Mouse (Mus musculus): ENCODE results near the gene Jak2. TPM values are rescaled to one million over a fixed set of nuclear protein-coding genes. Genes with fewer than 3 reads are reported as not detected.

Gene Jak2
- total and polyA plus RNA-seq, 3 experiments = 26.4 to 78.6 (median 30.2) TPM

GRCm38 (mm10) chr19:29228989-29229388 is 22.6 kb upstream of the Jak2 start (continued):
- TF ChIP-seq MAFK (IDR thresholded peaks at IDR 0.05; ENCODE audit: borderline replicate concordance, low read depth, low read length) = no peak

- H3K36me3 ChIP-seq (ENCODE audit: control insufficient read depth in 1 of 2, insufficient read depth in 2 of 2, low read length in 2 of 2) = peaks cover 0 to 43% of the 10 kb centered on the region in 2 experiments; a peak in 2 of 4 replicates
- no peak overlapping the region for H3K9ac ChIP-seq (ENCODE audit: control insufficient read depth, low read depth, low read length, poor library complexity, severe bottlenecking)
- H3K79me2 ChIP-seq (ENCODE audit: control insufficient read depth, insufficient read depth, low read length, poor library complexity) = no peaks in the 10 kb centered on the region
- TF ChIP-seq POLR2AphosphoS5 (IDR thresholded peaks at IDR 0.05; ENCODE audit: borderline replicate concordance, low read depth, low read length) (no peak), TCF12 (IDR thresholded peaks at IDR 0.05; ENCODE audit: low read depth, low read length) (peak; percentile 55), BHLHE40 (IDR thresholded peaks at IDR 0.05; ENCODE audit: borderline replicate concordance, low read depth, low read length) (peak; percentile 6; the same call in 1 of the 2 replicates), MAZ (IDR thresholded peaks at IDR 0.05; ENCODE audit: low read depth, low read length) (no peak), ETS1 (IDR thresholded peaks at IDR 0.05; ENCODE audit: low read depth, low read length) (peak; percentile 65), E2F4 (IDR thresholded peaks at IDR 0.05; ENCODE audit: borderline replicate concordance, low read depth, low read length) (no peak), MEF2A (IDR thresholded peaks at IDR 0.05; ENCODE audit: extremely low read depth, insufficient replicate concordance, low read depth, low read length, poor library complexity, severe bottlenecking) (no peak), SIN3A (IDR thresholded peaks at IDR 0.05; ENCODE audit: low read length) (peak; percentile 55), MYB (IDR thresholded peaks at IDR 0.05; ENCODE audit: low read depth, low read length) (no peak), SMC3 (IDR thresholded peaks at IDR 0.05; ENCODE audit: low read depth, low read length) (no peak), EP300 (IDR thresholded peaks at IDR 0.05; ENCODE audit: low read depth in 1 of 2, low read length in 2 of 2) (peak in 1 of 2 experiments; percentile 45; a peak in 1 of 4 replicates), TAL1 (IDR thresholded peaks at IDR 0.05; ENCODE audit: low read length) (peak; percentile 30; the same call in 1 of the 2 replicates), MXI1 (IDR thresholded peaks at IDR 0.05; ENCODE audit: low read depth, low read length) (peak; percentile 41; the same call in 1 of the 2 replicates), GATA1 (IDR thresholded peaks at IDR 0.05; ENCODE audit: low read depth, low read length) (peak; percentile 69), USF1 (IDR thresholded peaks at IDR 0.05; ENCODE audit: low read depth, low read length) (no peak)
- no peaks in the 10 kb centered on the region for H3K9me3 ChIP-seq (replicated peaks; ENCODE audit: insufficient read depth, low read length)
- no peaks in the 10 kb centered on the region for H3K27me3 ChIP-seq (ENCODE audit: control insufficient read depth in 1 of 2, insufficient read depth in 2 of 2, low read length in 2 of 2)
- H3K4me1 ChIP-seq (ENCODE audit: control insufficient read depth in 1 of 2, insufficient read depth in 2 of 2, low read length in 2 of 2) = peaks cover 38 to 43% of the 10 kb centered on the region in 2 experiments
- peak; percentile 63 for DNase-seq (ENCODE audit: low read depth, low spot score)
- H3K4me3 ChIP-seq (ENCODE audit: control insufficient read depth in 1 of 2, insufficient read depth in 1 of 2, low read depth in 2 of 2, low read length in 2 of 2) = no peak overlapping the region
- no peak overlapping the region for H3K27ac ChIP-seq (ENCODE audit: control insufficient read depth, low read depth, low read length)
Measured at GRCm38 (mm10) chr19:29232738-29233137, 18.9 kb upstream of the Jak2 start.

DNA sequence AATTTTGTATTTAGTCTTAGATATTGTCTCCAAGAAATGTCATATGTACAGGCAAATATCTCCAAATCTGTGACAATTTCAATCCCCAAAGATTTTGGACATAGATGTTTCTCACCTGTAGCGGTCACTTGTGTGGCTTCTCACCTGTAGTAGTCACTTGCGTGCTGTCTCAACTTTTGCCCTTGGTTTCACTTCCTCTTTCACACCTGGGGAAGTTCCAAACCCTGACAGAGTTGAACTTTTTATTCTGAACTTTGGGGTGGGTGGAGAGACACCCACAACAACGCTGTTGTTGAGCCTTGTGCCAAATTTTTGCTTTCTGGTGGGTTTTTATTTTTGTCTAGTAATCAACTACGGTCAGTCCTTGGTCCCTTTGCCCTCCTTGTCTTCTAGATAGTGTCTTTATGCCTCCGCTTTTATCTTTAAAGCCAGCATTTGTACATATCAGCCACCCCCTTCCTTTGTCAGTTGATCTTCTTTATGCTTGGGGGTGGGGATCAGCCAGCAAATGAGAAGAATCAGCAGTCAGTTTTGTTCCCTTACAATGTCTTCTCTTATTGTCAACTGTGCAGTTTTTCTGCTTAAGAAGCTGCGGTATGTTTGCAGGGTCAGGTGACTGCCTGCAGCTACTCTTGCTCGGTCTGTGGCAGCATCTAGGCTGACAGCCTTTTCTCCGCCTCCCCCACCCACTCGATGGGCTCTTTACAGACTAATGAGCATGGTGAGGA is 14.8 kb upstream of the Jak2 start:
- Histone ChIP-seq H3K9ac (ENCODE audit: control insufficient read depth, low read depth, low read length, poor library complexity, severe bottlenecking) (peak overlapping the region; percentile 55), H3K27me3 (ENCODE audit: control insufficient read depth in 1 of 2, insufficient read depth in 2 of 2, low read length in 2 of 2) (no peaks in the 10 kb centered on the region), H3K4me3 (ENCODE audit: control insufficient read depth in 1 of 2, insufficient read depth in 1 of 2, low read depth in 2 of 2, low read length in 2 of 2) (peak overlapping the region; percentile 42 to 60), H3K36me3 (ENCODE audit: control insufficient read depth in 1 of 2, insufficient read depth in 2 of 2, low read length in 2 of 2) (peaks cover 0 to 48% of the 10 kb centered on the region in 2 experiments; a peak in 2 of 4 replicates), H3K9me3 (replicated peaks; ENCODE audit: insufficient read depth, low read length) (no peaks in the 10 kb centered on the region), H3K4me1 (ENCODE audit: control insufficient read depth in 1 of 2, insufficient read depth in 2 of 2, low read length in 2 of 2) (peaks cover 44 to 45% of the 10 kb centered on the region in 2 experiments), H3K79me2 (ENCODE audit: control insufficient read depth, insufficient read depth, low read length, poor library complexity) (no peaks in the 10 kb centered on the region), H3K27ac (ENCODE audit: control insufficient read depth, low read depth, low read length) (peak overlapping the region; percentile 68)
- peak; percentile 95 for DNase-seq (ENCODE audit: low read depth, low spot score)
- no peak for TF ChIP-seq EP300 (IDR thresholded peaks at IDR 0.05; ENCODE audit: low read depth in 1 of 2, low read length in 2 of 2)
- no peak for TF ChIP-seq USF1 (IDR thresholded peaks at IDR 0.05; ENCODE audit: low read depth, low read length)
- no peak for TF ChIP-seq RCOR1 (IDR thresholded peaks at IDR 0.05; ENCODE audit: low read depth, low read length)
- TF ChIP-seq SMC3 (IDR thresholded peaks at IDR 0.05; ENCODE audit: low read depth, low read length) = no peak
- no peak for TF ChIP-seq NELFE (IDR thresholded peaks at IDR 0.05; ENCODE audit: low read depth, low read length)
- TF ChIP-seq SIN3A (IDR thresholded peaks at IDR 0.05; ENCODE audit: low read length) = no peak
- 0 out of 4 replicates have a peak, but pooled peaks of 1 of the 2 experiments have one; percentile 29 for TF ChIP-seq USF2 (IDR thresholded peaks at IDR 0.05; ENCODE audit: borderline replicate concordance in 1 of 2, insufficient read depth in 1 of 2, low read depth in 1 of 2, low read length in 2 of 2)
- TF ChIP-seq ZMIZ1 (IDR thresholded peaks at IDR 0.05; ENCODE audit: low read depth, low read length) = no peak
- no peak for TF ChIP-seq ELF1 (IDR thresholded peaks at IDR 0.05; ENCODE audit: low read depth, low read length)
- no peak for TF ChIP-seq ETS1 (IDR thresholded peaks at IDR 0.05; ENCODE audit: low read depth, low read length)
- TF ChIP-seq BHLHE40 (IDR thresholded peaks at IDR 0.05; ENCODE audit: borderline replicate concordance, low read depth, low read length) = no peak
- no peak for TF ChIP-seq NRF1 (IDR thresholded peaks at IDR 0.05; ENCODE audit: insufficient read depth, low read depth, low read length, poor library complexity, severe bottlenecking)
- TF ChIP-seq GATA1 (IDR thresholded peaks at IDR 0.05; ENCODE audit: low read depth, low read length) = peak; percentile 98
- TF ChIP-seq ZKSCAN1 (IDR thresholded peaks at IDR 0.05; ENCODE audit: low read depth, low read length) = no peak
- TF ChIP-seq TBP (IDR thresholded peaks at IDR 0.05; ENCODE audit: low read depth, low read length) = peak; percentile 87; the same call in 1 of the 2 replicates
- no peak for TF ChIP-seq HCFC1 (IDR thresholded peaks at IDR 0.05; ENCODE audit: low read depth, low read length)

Data from MEL (cell line).